Mouse (Mus musculus): ENCODE results near the gene Gm45837.

GRCm38 (mm10) chr7:101472598-101473558, 62.2 kb downstream of the Gm45837 start:
- TF ChIP-seq CEBPB (IDR thresholded peaks at IDR 0.05; ENCODE audit: insufficient read depth, poor library complexity, severe bottlenecking) (no peak), POLR2AphosphoS2 (IDR thresholded peaks at IDR 0.05; ENCODE audit: insufficient read length, low read depth) (no peak), POLR2A (IDR thresholded peaks at IDR 0.05; ENCODE audit: insufficient read length, low read depth) (no peak), USF1 (IDR thresholded peaks at IDR 0.05; ENCODE audit: low read depth) (no peak), MAX (IDR thresholded peaks at IDR 0.05; ENCODE audit: low read depth) (no peak), TCF12 (IDR thresholded peaks at IDR 0.05; ENCODE audit: insufficient read depth, poor library complexity, severe bottlenecking) (no peak)
